Mouse (Mus musculus) liver, embryonic 16.5 days (tissue): ENCODE results near the gene Tnk1. TPM values are rescaled to one million over a fixed set of nuclear protein-coding genes. Genes with fewer than 3 reads are reported as not detected.

Experiments used
- ATAC-seq: fragments of 200-750 bp; cut with Nextera tagmentation; 2 replicates; pipeline ENCODE4 v1.8.0; 2017; ENCODE audit warnings: low read depth, mild to moderate bottlenecking, moderate number of reproducible peaks, moderate library complexity
- H3K27ac ChIP-seq: fragments of 300-500 bp; sonication (generic); 2 replicates; pipeline ENCODE4 v1.5.1; 2014; ENCODE audit warnings: mild to moderate bottlenecking, low read length
- H3K27me3 ChIP-seq: fragments of 300-500 bp; sonication (generic); 2 replicates; pipeline ENCODE4 v1.6.1; 2014; ENCODE audit warnings: low read depth, low read length, mixed read lengths; ENCODE audit not compliant: control insufficient read depth, insufficient read depth
- H3K36me3 ChIP-seq: fragments of 300-500 bp; sonication (generic); 2 replicates; pipeline ENCODE4 v1.6.1; 2014; ENCODE audit warnings: mild to moderate bottlenecking; ENCODE audit not compliant: control insufficient read depth, insufficient read depth
- H3K4me1 ChIP-seq: fragments of 300-500 bp; sonication (generic); 2 replicates; pipeline ENCODE4 v1.6.1; 2014; ENCODE audit warnings: low read depth, low read length, mixed read lengths; ENCODE audit not compliant: control insufficient read depth
- H3K4me2 ChIP-seq: fragments of 300-500 bp; sonication (generic); 2 replicates; pipeline ENCODE4 v1.6.1; 2014; ENCODE audit warnings: low read depth, low read length, mixed read lengths
- H3K4me3 ChIP-seq: fragments of 300-500 bp; sonication (generic); 2 replicates; pipeline ENCODE4 v1.5.1; 2014; ENCODE audit warnings: low read depth, mild to moderate bottlenecking, low read length
- H3K9ac ChIP-seq: fragments of 300-500 bp; sonication (generic); 2 replicates; pipeline ENCODE4 v1.6.1; 2014; ENCODE audit warnings: low read depth, low read length
- H3K9me3 ChIP-seq: fragments of 300-500 bp; sonication (generic); replicated peaks from 2 replicates; pipeline ENCODE4 v1.6.1; 2016; ENCODE audit warnings: low read length; ENCODE audit not compliant: control insufficient read depth
- WGBS: fragments of 180-500 bp; shearing (Covaris S2); extraction: QIAGEN DNeasy Blood & Tissue Kit; methylation state at CpG from one replicate; pipeline ENCODE4 v1.1.7; 2014; ENCODE audit not compliant: insufficient replicate concordance; 5-methylcytosine and 5-hydroxymethylcytosine counted together
- polyA plus RNA-seq: library from polyadenylated mRNA; unstranded; fragments of >200 nt; fragmentation: Nextera tagmentation; extraction: Ambion mirVana; gene quantifications from 2 replicates; pipeline ENCODE4 v1.2.1, GENCODE M21; 2015

Tnk1 gene
- polyA plus RNA-seq, 1 experiment from 2014 or later, result 0.74 TPM

GRCm38 (mm10) chr11:69880853-69881603 is 22.5 kb upstream of the Tnk1 start, which contains the start of gene Kctd11:
Gene Kctd11 (minus strand): TSS chr11:69881406.
- WGBS, result under 1% methylated on average over 46 of the region's 46 CpGs
- H3K9me3 ChIP-seq, result no peaks in the 10 kb centered on the region
- H3K4me2 ChIP-seq, result peak within 1 kb of the TSS; percentile 93

GRCm38 (mm10) chr11:69880506-69880852 is 21.9 kb upstream of the Tnk1 start:
- no peaks in the 10 kb centered on the region for H3K27me3 ChIP-seq
- peaks cover 68% of the 10 kb centered on the region for H3K4me1 ChIP-seq
- H3K36me3 ChIP-seq, result no peaks in the 10 kb centered on the region
- WGBS, result under 1% methylated on average over 18 of the region's 18 CpGs
- peak overlapping the region; percentile 92 for H3K27ac ChIP-seq
- peak overlapping the region; percentile 93 for H3K4me2 ChIP-seq
- H3K4me3 ChIP-seq, result peak overlapping the region; percentile 67
- ATAC-seq, result peak; percentile 28
- no peaks in the 10 kb centered on the region for H3K9me3 ChIP-seq
- H3K9ac ChIP-seq, result peak overlapping the region; percentile 72

More at GRCm38 (mm10) chr11:69880853-69881603, 22.5 kb upstream of the Tnk1 start, which contains the start of gene Kctd11:
- Histone ChIP-seq H3K27me3 (no peaks in the 10 kb centered on the region), H3K4me1 (peaks cover 62% of the 10 kb centered on the region), H3K9ac (peak within 1 kb of the TSS; percentile 72), H3K4me3 (peak within 1 kb of the TSS; percentile 67), H3K27ac (peak within 1 kb of the TSS; percentile 92), H3K36me3 (no peaks in the 10 kb centered on the region)
- ATAC-seq, result peak; percentile 84

- H3K27me3 ChIP-seq, result no peaks in the 10 kb centered on the region
- H3K36me3 ChIP-seq, result no peaks in the 10 kb centered on the region
- H3K4me3 ChIP-seq, result peak overlapping the region; percentile 67
- H3K9ac ChIP-seq, result peak overlapping the region; percentile 72; the same call in 1 of the 2 replicates
- peak overlapping the region; percentile 77 for H3K27ac ChIP-seq
- H3K4me2 ChIP-seq, result peak overlapping the region; percentile 93
- H3K4me1 ChIP-seq, result peaks cover 72% of the 10 kb centered on the region
- no peaks in the 10 kb centered on the region for H3K9me3 ChIP-seq
- 69% methylated on average over 15 of the region's 15 CpGs for WGBS
- no peak for ATAC-seq
Observed at GRCm38 (mm10) chr11:69879711-69880110, 21.2 kb upstream of the Tnk1 start.

- peak overlapping the region; percentile 35 for H3K9ac ChIP-seq
Observed at GRCm38 (mm10) chr11:69878952-69879351, 20.4 kb upstream of the Tnk1 start.

GRCm38 (mm10) chr11:69878399-69878798 is 19.9 kb upstream of the Tnk1 start:
- peaks cover 67% of the 10 kb centered on the region for H3K4me1 ChIP-seq
- 0 out of 2 replicates have a peak overlapping the region, but pooled peaks have one; percentile 35 for H3K9ac ChIP-seq
- WGBS, result 76% methylated on average over 3 of the region's 3 CpGs
- H3K27me3 ChIP-seq, result no peaks in the 10 kb centered on the region
- no peaks in the 10 kb centered on the region for H3K9me3 ChIP-seq
- no peak overlapping the region for H3K4me3 ChIP-seq
- H3K4me2 ChIP-seq, result no peak overlapping the region
- no peak for ATAC-seq
- no peaks in the 10 kb centered on the region for H3K36me3 ChIP-seq
- peak overlapping the region; percentile 77 for H3K27ac ChIP-seq

More at GRCm38 (mm10) chr11:69878952-69879351, 20.4 kb upstream of the Tnk1 start:
- 27% methylated on average over 6 of the region's 6 CpGs for WGBS
- Histone ChIP-seq H3K4me2 (peak overlapping the region; percentile 93), H3K9me3 (no peaks in the 10 kb centered on the region), H3K27me3 (no peaks in the 10 kb centered on the region), H3K36me3 (no peaks in the 10 kb centered on the region), H3K4me1 (peaks cover 72% of the 10 kb centered on the region), H3K27ac (peak overlapping the region; percentile 77), H3K4me3 (no peak overlapping the region)
- ATAC-seq, result peak; percentile 37

- no peaks in the 10 kb centered on the region for H3K36me3 ChIP-seq
Observed at GRCm38 (mm10) chr11:69877878-69878277, 19.3 kb upstream of the Tnk1 start, which contains the start of gene Tmem95. Gene Tmem95 (minus strand): TSS chr11:69878018.

GRCm38 (mm10) chr11:69876867-69877266 is 18.3 kb upstream of the Tnk1 start:
- H3K4me1 ChIP-seq, result peaks cover 65% of the 10 kb centered on the region
- no peak overlapping the region for H3K27ac ChIP-seq

More at GRCm38 (mm10) chr11:69877878-69878277, 19.3 kb upstream of the Tnk1 start, which contains the start of gene Tmem95:
- Histone ChIP-seq H3K27me3 (no peaks in the 10 kb centered on the region), H3K9me3 (no peaks in the 10 kb centered on the region), H3K4me3 (no peak within 1 kb of the TSS), H3K27ac (peak within 1 kb of the TSS; percentile 77), H3K4me2 (0 out of 2 replicates have a peak within 1 kb of the TSS, but pooled peaks have one; percentile 14), H3K9ac (0 out of 2 replicates have a peak within 1 kb of the TSS, but pooled peaks have one; percentile 35), H3K4me1 (peaks cover 67% of the 10 kb centered on the region)
- ATAC-seq, result no peak
- WGBS, result 74% methylated on average over 11 of the region's 11 CpGs

GRCm38 (mm10) chr11:69876186-69876585 is 17.7 kb upstream of the Tnk1 start:
- H3K4me3 ChIP-seq, result no peak overlapping the region
- WGBS, result 39% methylated on average over 7 of the region's 7 CpGs
- no peak overlapping the region for H3K4me2 ChIP-seq
- no peak for ATAC-seq
- no peaks in the 10 kb centered on the region for H3K9me3 ChIP-seq
- H3K4me1 ChIP-seq, result peaks cover 59% of the 10 kb centered on the region
- no peaks in the 10 kb centered on the region for H3K27me3 ChIP-seq
- no peak overlapping the region for H3K27ac ChIP-seq
- no peak overlapping the region for H3K9ac ChIP-seq
- H3K36me3 ChIP-seq, result no peaks in the 10 kb centered on the region

More at GRCm38 (mm10) chr11:69876867-69877266, 18.3 kb upstream of the Tnk1 start:
- ATAC-seq, result peak; percentile 35; the same call in 1 of the 2 replicates
- Histone ChIP-seq H3K9me3 (no peaks in the 10 kb centered on the region), H3K9ac (peak overlapping the region; percentile 4; the same call in 1 of the 2 replicates), H3K36me3 (no peaks in the 10 kb centered on the region), H3K4me2 (0 out of 2 replicates have a peak overlapping the region, but pooled peaks have one; percentile 14), H3K27me3 (no peaks in the 10 kb centered on the region), H3K4me3 (no peak overlapping the region)
- WGBS, result 2% methylated on average over 12 of the region's 12 CpGs

- 72% methylated on average over 4 of the region's 4 CpGs for WGBS
- peaks cover 27% of the 10 kb centered on the region for H3K4me1 ChIP-seq
- no peaks in the 10 kb centered on the region for H3K27me3 ChIP-seq
- H3K36me3 ChIP-seq, result no peaks in the 10 kb centered on the region
- H3K9me3 ChIP-seq, result no peaks in the 10 kb centered on the region
- H3K9ac ChIP-seq, result no peak overlapping the region
- no peak overlapping the region for H3K4me3 ChIP-seq
- no peak for ATAC-seq
- no peak overlapping the region for H3K4me2 ChIP-seq
- H3K27ac ChIP-seq, result no peak overlapping the region
Observed at GRCm38 (mm10) chr11:69872451-69872850, 13.9 kb upstream of the Tnk1 start.
